Mouse (Mus musculus) midbrain, embryonic 10.5 days (tissue): ENCODE measurements around the gene Usp3. TPM values are rescaled to one million over a fixed set of nuclear protein-coding genes. Genes with fewer than 3 reads are reported as not detected.

ENCODE experiments used
- DNase-seq: peaks from one replicate; pipeline ENCODE4 v3.0.0-alpha.2; 2017; ENCODE audit warnings: low spot score
- H3K27ac ChIP-seq: fragments of 300-500 bp; sonication (generic); replicated peaks from 2 replicates; pipeline ENCODE4 v1.5.1; 2016; ENCODE audit warnings: mild to moderate bottlenecking
- H3K27me3 ChIP-seq: fragments of 300-500 bp; sonication (generic); 2 replicates; pipeline ENCODE4 v1.6.1; 2016; ENCODE audit warnings: low read depth, mild to moderate bottlenecking; ENCODE audit not compliant: poor library complexity, severe bottlenecking
- H3K36me3 ChIP-seq: fragments of 300-500 bp; sonication (generic); 2 replicates; pipeline ENCODE4 v1.6.1; 2016; ENCODE audit warnings: mild to moderate bottlenecking, moderate library complexity
- H3K4me1 ChIP-seq: fragments of 300-500 bp; sonication (generic); 2 replicates; pipeline ENCODE4 v1.6.1; 2016
- H3K4me3 ChIP-seq: fragments of 300-500 bp; sonication (generic); 2 replicates; pipeline ENCODE4 v1.5.1; 2016; ENCODE audit warnings: mild to moderate bottlenecking, moderate library complexity
- H3K9me3 ChIP-seq: fragments of 300-500 bp; sonication (generic); replicated peaks from 2 replicates; pipeline ENCODE4 v1.6.1; 2016; ENCODE audit warnings: mild to moderate bottlenecking
- WGBS: fragments of 180-500 bp; shearing (Covaris S2); methylation state at CpG from one replicate; pipeline ENCODE4 v1.1.7; 2016; 5-methylcytosine and 5-hydroxymethylcytosine counted together
- polyA plus RNA-seq: library from polyadenylated mRNA; unstranded; fragments of >200 nt; fragmentation: Nextera tagmentation; extraction: Ambion mirVana; gene quantifications from 2 replicates; pipeline ENCODE4 v1.2.1, GENCODE M21; 2016

Usp3 gene
- polyA plus RNA-seq, 1 experiment from 2014 or later = 88.1 TPM

DNA sequence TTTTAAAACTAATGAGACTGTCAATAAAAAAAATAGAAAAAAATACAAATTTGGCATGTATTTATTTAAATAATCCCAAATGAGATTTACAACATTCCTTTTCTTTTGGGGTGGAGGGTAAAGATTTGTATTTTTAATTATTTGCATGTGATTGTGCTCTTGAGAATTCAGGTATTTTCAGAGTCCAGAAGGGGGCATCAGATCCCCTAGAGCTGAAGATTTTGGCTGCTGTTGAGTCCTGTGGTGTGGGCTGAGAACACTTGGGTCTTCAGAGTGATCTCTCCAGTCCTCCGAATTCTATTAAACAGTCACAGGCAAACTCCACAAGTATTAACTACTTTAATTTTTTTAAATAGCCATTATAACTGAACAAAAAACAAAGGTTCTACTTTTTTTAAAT, 9.7 kb downstream of the Usp3 start:
- H3K36me3 ChIP-seq = peaks cover 16% of the 10 kb centered on the region
- H3K27ac ChIP-seq = no peak overlapping the region
- H3K27me3 ChIP-seq = no peaks in the 10 kb centered on the region
- no peak overlapping the region for H3K4me3 ChIP-seq
- H3K9me3 ChIP-seq = no peaks in the 10 kb centered on the region
- WGBS = 91% methylated on average over 1 of the region's 1 CpGs
- no peak for DNase-seq
- H3K4me1 ChIP-seq = peaks cover 16% of the 10 kb centered on the region

DNA sequence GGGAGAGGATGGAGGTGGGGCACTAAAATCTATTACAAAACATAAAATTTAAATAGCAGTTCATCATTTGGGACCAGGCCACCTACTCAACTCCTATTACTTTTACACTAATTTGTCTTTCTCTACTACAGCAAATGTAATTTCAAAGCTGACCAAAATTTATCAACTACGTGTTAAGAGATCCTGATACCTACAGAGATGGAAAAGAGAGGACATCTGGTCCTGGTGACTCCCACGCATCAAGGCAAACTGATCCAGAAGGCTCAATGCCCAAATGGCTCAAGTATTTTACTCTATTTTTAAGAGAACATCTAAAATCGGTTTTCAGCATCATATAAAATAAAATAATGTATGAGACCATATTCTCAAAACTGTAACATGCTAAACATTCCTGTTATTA, 11.2 kb downstream of the Usp3 start:
- H3K4me1 ChIP-seq = peaks cover 6% of the 10 kb centered on the region
- H3K27me3 ChIP-seq = no peaks in the 10 kb centered on the region
- peaks cover 16% of the 10 kb centered on the region for H3K36me3 ChIP-seq
- 86% methylated on average over 3 of the region's 3 CpGs for WGBS
- H3K27ac ChIP-seq = no peak overlapping the region
- no peak overlapping the region for H3K4me3 ChIP-seq
- no peak for DNase-seq
- no peaks in the 10 kb centered on the region for H3K9me3 ChIP-seq

DNA sequence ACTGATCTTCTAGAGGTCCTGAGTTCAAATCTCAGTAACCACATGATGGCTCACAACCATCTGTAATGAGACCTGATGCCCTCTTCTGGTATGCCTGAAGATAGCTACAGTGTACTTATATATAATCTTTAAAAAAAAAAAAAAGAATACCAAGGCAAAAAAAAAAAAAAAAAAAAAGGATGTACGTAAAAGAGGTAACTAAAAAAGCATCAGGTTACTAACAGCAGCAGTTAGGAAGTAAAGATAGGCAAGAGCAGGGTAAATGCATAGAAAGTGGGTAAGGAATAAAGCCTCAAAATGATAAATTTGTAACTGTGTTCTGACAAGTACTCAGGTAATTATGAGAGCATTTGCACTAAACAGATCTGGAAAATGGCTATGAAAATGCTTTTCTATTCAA, 12.2 kb downstream of the Usp3 start:
- Histone ChIP-seq H3K9me3 (no peaks in the 10 kb centered on the region), H3K27ac (no peak overlapping the region), H3K4me1 (peaks cover 3% of the 10 kb centered on the region; the same call in 1 of the 2 replicates), H3K4me3 (no peak overlapping the region), H3K27me3 (no peaks in the 10 kb centered on the region), H3K36me3 (peaks cover 16% of the 10 kb centered on the region)
- no peak for DNase-seq
- WGBS = 100% methylated on average over 1 of the region's 1 CpGs

DNA sequence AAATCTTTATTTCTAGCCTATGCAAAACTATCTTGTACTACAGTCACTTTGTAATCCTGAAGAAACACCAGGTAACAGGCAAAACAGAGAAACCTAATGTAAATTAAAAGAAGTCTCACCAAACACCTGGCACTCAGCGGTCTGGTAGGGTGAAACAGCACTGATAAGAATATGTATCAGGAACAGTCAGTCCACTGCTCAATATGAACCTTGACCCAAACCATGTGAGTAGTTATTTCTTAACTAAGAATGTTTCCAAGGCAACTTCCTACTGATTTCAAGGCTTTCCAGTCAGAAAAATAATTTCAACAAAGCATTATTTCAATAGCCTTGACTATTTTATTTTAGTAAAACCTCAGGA, 17.1 kb downstream of the Usp3 start:
- WGBS = 88% methylated on average over 1 of the region's 1 CpGs
- DNase-seq = no peak
- H3K4me3 ChIP-seq = no peak overlapping the region
- peaks cover 6% of the 10 kb centered on the region; the same call in 1 of the 2 replicates for H3K4me1 ChIP-seq
- H3K9me3 ChIP-seq = no peaks in the 10 kb centered on the region
- no peaks in the 10 kb centered on the region for H3K27me3 ChIP-seq
- peaks cover 12% of the 10 kb centered on the region for H3K36me3 ChIP-seq
- H3K27ac ChIP-seq = no peak overlapping the region

DNA sequence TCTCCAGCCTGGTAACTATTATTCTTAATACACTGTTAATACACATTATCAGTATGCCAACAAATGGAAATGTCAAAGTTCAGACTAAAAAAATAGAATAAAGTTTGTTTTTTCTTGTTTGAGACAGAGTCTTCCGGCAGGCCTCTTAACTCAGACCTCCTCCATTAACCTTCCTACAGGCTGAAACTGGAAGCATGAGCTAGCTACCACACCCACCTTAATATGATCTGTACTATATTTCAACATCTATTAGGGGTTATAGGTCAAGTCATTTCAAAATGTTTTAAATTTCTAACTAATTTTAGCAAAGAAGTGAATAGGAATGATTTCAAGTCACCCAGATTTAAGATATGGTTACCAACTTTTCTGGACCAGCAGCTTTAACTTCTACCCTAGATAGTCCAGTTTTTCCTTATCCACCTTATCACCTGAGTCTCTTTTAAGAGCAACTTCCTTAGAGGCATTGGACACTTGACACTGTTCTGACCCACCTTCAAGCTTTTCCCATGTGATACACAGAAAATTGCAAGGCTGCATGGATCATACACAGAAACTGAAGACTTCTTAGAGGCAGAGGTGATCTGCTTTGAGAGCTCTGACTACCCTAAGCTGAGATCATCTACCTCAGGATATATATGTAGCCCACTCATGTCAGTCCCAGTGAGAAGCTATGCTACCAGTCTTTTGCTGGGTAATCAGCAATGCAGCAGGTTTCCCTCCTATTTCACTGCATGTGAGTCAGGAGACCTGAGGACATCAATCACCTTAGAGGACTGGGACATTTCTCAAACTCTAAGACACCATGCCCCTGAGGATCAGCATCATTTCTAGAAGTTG, 17.7 kb downstream of the Usp3 start:
- Histone ChIP-seq H3K4me1 (peaks cover 6% of the 10 kb centered on the region; the same call in 1 of the 2 replicates), H3K36me3 (peaks cover 12% of the 10 kb centered on the region), H3K27me3 (no peaks in the 10 kb centered on the region), H3K27ac (no peak overlapping the region), H3K9me3 (no peaks in the 10 kb centered on the region), H3K4me3 (no peak overlapping the region)
- WGBS = 97% methylated on average over 1 of the region's 1 CpGs
- no peak for DNase-seq

DNA sequence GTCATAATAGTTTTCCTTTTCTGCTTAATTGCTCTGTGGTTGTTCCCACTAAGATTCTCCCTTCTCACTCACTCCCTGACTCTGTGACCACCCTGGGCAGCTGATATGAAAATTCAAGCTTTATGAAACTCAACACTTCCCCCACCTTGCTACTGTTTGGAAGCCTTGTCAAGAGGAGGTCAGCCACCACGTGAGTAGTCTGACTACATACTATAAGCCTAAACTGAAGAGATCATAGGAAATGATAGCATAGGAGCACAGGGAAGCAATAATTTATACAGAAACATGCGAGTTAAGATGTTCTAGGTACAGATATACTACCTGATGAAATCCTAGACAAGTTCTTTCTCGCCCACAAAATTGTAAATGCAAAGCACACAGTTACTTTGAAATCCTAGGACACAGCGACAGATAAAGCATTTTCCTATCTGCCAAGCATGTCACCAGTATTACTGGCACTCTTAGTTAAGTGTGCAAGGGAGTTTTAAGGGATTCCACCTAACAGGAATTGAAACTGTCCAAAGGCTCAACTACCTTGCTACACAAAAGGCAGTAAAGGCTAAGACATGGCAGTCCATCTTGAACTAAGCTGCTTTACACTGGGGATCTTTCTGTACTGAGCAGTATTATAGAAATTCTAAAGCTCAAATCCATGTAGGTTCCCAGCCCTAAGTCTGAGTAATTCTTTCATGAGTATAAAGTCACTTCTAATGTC, 20.8 kb downstream of the Usp3 start:
- H3K36me3 ChIP-seq = peaks cover 6% of the 10 kb centered on the region; the same call in 1 of the 2 replicates
- no peak overlapping the region for H3K27ac ChIP-seq
- H3K4me1 ChIP-seq = peaks cover 6% of the 10 kb centered on the region; the same call in 1 of the 2 replicates
- 89% methylated on average over 4 of the region's 4 CpGs for WGBS
- no peaks in the 10 kb centered on the region for H3K9me3 ChIP-seq
- no peak for DNase-seq
- no peaks in the 10 kb centered on the region for H3K27me3 ChIP-seq
- no peak overlapping the region for H3K4me3 ChIP-seq

DNA sequence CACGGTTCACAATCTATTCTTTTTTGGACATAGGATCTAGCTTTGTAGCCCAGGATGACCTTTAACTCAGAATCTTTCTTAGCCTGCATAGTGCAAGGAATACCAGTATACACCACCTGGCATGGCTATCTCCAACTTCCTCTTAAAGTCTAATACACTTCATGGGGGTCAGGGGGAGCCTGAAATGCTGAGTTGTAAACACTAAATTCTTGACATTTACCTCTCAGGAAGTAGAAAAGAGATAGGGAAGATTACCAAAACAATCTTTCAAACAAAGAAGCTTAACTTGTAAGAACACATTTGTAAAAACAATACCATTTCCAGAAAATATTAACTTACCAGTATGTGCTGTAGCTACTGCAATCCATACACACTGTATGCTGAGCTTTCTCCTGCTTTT, 30.7 kb downstream of the Usp3 start:
- no peaks in the 10 kb centered on the region for H3K4me1 ChIP-seq
- DNase-seq = no peak
- no peaks in the 10 kb centered on the region for H3K27me3 ChIP-seq
- H3K27ac ChIP-seq = no peak overlapping the region
- no peak overlapping the region for H3K4me3 ChIP-seq
- H3K9me3 ChIP-seq = no peaks in the 10 kb centered on the region
- 89% methylated on average over 1 of the region's 1 CpGs for WGBS
- H3K36me3 ChIP-seq = peaks cover 22% of the 10 kb centered on the region

DNA sequence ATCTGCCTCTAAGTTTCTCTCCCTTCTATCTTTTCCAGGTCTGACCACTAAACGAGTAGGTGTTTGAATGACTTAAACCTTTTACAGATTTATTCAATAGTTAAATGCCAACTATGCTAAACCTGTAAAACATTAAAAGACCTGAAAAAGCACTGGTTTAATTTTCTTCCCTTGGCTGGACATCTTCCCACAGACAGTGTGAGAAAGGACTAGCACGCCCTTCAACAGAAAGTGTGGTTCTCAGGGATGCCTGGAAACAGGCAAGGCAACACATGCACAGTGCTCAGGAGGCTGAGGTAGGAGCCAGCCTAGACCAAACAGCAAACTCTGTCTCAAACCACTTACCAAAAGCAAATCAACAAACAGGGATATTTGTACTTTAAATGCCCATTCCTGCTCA, 31.4 kb downstream of the Usp3 start:
- Histone ChIP-seq H3K9me3 (no peaks in the 10 kb centered on the region), H3K36me3 (peaks cover 22% of the 10 kb centered on the region), H3K27me3 (no peaks in the 10 kb centered on the region), H3K27ac (no peak overlapping the region), H3K4me3 (no peak overlapping the region), H3K4me1 (no peaks in the 10 kb centered on the region)
- DNase-seq = no peak
- 90% methylated on average over 2 of the region's 2 CpGs for WGBS

DNA sequence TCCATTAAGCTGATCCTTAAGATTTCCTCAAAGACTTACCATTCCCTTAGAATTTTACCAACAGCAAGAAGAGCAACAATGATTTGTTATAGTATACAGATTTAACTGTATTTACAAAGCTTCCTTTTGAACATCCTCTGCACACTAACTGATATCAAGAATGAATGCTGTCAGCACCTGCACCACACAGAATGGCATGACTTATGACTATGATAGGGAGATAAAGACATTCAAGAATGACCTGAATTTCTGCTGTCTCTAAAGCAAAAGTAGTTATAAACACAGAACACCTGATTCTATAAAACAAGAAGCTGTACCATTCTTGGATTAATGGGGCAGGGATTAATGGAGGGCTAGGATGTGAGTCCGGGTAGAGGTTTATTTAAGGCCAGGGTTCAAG, 32.2 kb downstream of the Usp3 start:
- Histone ChIP-seq H3K27ac (no peak overlapping the region), H3K27me3 (no peaks in the 10 kb centered on the region), H3K9me3 (no peaks in the 10 kb centered on the region), H3K4me3 (no peak overlapping the region), H3K36me3 (peaks cover 25% of the 10 kb centered on the region), H3K4me1 (no peaks in the 10 kb centered on the region)
- DNase-seq = no peak
- WGBS = 87% methylated on average over 1 of the region's 1 CpGs

DNA sequence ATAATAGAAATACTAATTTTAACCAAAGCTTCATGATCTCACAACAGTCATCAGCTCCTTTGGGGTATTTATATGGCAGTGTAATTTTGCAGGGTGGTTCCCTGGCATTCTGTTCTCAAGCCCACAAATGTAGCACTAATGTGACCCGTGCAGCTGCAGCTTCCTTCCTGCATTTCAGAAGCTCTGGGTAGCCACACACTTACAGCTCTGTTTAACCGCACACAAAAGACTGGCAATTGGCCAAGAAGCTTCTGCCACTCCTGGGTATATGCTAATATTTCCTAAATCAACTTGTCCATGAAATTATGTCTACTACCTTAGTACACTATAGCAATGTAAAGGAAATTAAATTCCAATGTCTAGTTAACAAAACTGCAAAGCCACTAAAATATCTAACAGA, 32.6 kb downstream of the Usp3 start:
- H3K4me3 ChIP-seq = no peak overlapping the region
- H3K27ac ChIP-seq = no peak overlapping the region
- peaks cover 29% of the 10 kb centered on the region for H3K36me3 ChIP-seq
- H3K9me3 ChIP-seq = no peaks in the 10 kb centered on the region
- 79% methylated on average over 2 of the region's 2 CpGs for WGBS
- no peak for DNase-seq
- no peaks in the 10 kb centered on the region for H3K4me1 ChIP-seq
- no peaks in the 10 kb centered on the region for H3K27me3 ChIP-seq

DNA sequence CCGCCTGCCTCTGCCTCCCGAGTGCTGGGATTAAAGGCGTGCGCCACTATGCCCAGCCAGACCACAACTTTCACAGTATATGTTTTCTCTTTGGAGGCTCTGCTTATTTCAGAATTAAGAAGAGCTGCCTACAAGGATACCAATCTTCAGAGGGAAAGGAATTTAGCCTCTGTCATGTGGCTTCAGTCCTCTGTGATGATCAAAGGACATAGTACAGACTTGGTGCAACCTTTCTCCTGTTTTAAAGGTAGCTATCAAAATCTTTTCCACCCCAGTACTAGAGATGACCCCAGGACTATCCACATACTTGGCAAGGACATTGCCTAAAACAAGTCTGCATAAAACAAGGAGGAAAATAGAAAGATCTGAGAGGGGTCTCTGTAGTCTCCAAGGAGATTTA, 34.0 kb downstream of the Usp3 start:
- Histone ChIP-seq H3K9me3 (no peaks in the 10 kb centered on the region), H3K4me1 (no peaks in the 10 kb centered on the region), H3K27me3 (no peaks in the 10 kb centered on the region), H3K27ac (no peak overlapping the region), H3K36me3 (peaks cover 41% of the 10 kb centered on the region), H3K4me3 (no peak overlapping the region)
- no peak for DNase-seq
- WGBS = 99% methylated on average over 4 of the region's 4 CpGs

DNA sequence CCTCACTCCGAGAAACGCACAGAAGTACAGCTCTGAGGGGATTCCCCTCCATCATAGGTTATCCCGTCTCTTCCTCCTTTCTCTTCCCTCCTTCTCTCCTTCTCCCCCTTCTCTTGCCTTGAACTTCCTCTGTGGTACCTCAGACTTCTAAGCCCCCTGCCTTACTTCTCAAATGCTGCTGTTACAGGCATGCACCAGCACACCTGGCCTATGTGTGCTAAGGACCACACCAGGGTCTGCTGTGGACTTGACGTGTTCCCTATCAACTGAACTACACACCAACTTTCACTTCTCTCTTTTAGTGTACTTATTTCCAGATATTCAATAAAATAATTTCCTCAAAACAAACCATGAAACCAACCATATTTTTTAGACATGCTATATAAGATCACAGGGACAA, 50.2 kb downstream of the Usp3 start:
- no peaks in the 10 kb centered on the region for H3K9me3 ChIP-seq
- peaks cover 99% of the 10 kb centered on the region for H3K36me3 ChIP-seq
- H3K4me3 ChIP-seq = no peak overlapping the region
- H3K27ac ChIP-seq = no peak overlapping the region
- H3K27me3 ChIP-seq = no peaks in the 10 kb centered on the region
- no peak for DNase-seq
- H3K4me1 ChIP-seq = no peaks in the 10 kb centered on the region
- WGBS = 88% methylated on average over 4 of the region's 4 CpGs

DNA sequence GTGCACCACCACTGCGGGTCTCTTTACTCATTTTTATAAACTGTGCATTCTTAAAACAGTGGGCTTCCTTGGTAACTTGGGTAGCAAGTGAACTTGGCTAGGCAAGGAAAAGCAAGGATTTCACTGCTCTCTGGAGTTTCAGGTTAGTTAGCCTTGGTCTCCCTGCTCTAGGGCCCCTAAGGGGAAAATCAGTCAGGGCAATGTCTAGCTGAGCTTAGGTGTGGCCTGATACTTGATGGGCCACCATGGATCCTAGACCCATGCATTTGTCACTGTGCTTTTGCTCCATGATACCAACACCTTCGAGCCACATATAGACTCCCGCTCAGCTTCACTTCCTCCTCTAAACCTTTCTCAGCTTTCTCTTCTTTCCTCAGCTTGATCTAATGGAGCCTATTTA, 71.3 kb downstream of the Usp3 start:
- no peak for DNase-seq
- Histone ChIP-seq H3K36me3 (peaks cover 100% of the 10 kb centered on the region), H3K4me3 (no peak overlapping the region), H3K9me3 (no peaks in the 10 kb centered on the region), H3K27ac (no peak overlapping the region), H3K4me1 (no peaks in the 10 kb centered on the region), H3K27me3 (no peaks in the 10 kb centered on the region)
- WGBS = 95% methylated on average over 3 of the region's 3 CpGs
